Mouse (Mus musculus) forebrain, embryonic 14.5 days (tissue): ENCODE measurements at regions not wholly inside any gene's neighbourhood (a gene's known extent, or its start where the extent isn't known, plus 50 kb on each side); places are given as distances from the start of the nearest gene placed in this dataset.

Experiments
- ATAC-seq: fragments of 200-750 bp; cut with Nextera tagmentation; 2 replicates; pipeline ENCODE4 v1.8.0; 2017; ENCODE audit warnings: mild to moderate bottlenecking, moderate library complexity
- DNase-seq: peaks from one replicate; pipeline ENCODE4 v3.0.0-alpha.2; 2015; ENCODE audit warnings: low spot score
- H3K27ac ChIP-seq: fragments of 300-500 bp; sonication (generic); 2 replicates; pipeline ENCODE4 v1.5.1; 2014; ENCODE audit warnings: low read depth, mild to moderate bottlenecking, control low read depth, low read length, moderate library complexity
- H3K27me3 ChIP-seq: fragments of 300-500 bp; sonication (generic); replicated peaks from 2 replicates; pipeline ENCODE4 v1.6.1; 2014; ENCODE audit warnings: low read length, control low read depth, mixed read lengths; ENCODE audit not compliant: control insufficient read depth, insufficient read depth
- H3K36me3 ChIP-seq: fragments of 300-500 bp; sonication (generic); 2 replicates; pipeline ENCODE4 v1.6.1; 2014; ENCODE audit warnings: low read length, control low read depth; ENCODE audit not compliant: control insufficient read depth, insufficient read depth
- H3K4me1 ChIP-seq: fragments of 300-500 bp; sonication (generic); 2 replicates; pipeline ENCODE4 v1.6.1; 2014; ENCODE audit warnings: antibody characterized with exemption, low read length, control low read depth; ENCODE audit not compliant: control insufficient read depth, insufficient read depth
- H3K4me2 ChIP-seq: fragments of 300-500 bp; sonication (generic); 2 replicates; pipeline ENCODE4 v1.6.1; 2014; ENCODE audit warnings: mild to moderate bottlenecking, control low read depth, low read length
- H3K4me3 ChIP-seq: fragments of 300-500 bp; sonication (generic); 2 replicates; pipeline ENCODE4 v1.5.1; 2014; ENCODE audit warnings: low read depth, low read length, control low read depth
- H3K9ac ChIP-seq: fragments of 300-500 bp; sonication (generic); 2 replicates; pipeline ENCODE4 v1.6.1; 2014; ENCODE audit warnings: mild to moderate bottlenecking, low read length, control low read depth, moderate library complexity
- H3K9me3 ChIP-seq: fragments of 300-500 bp; sonication (generic); replicated peaks from 2 replicates; pipeline ENCODE4 v1.6.1; 2016; ENCODE audit warnings: low read length, control low read depth, mixed read lengths; ENCODE audit not compliant: control insufficient read depth
- WGBS: fragments of 180-500 bp; shearing (Covaris S2); extraction: QIAGEN DNeasy Blood & Tissue Kit; methylation state at CpG from one replicate; pipeline ENCODE4 v1.1.7; 2014; 5-methylcytosine and 5-hydroxymethylcytosine counted together

- Histone ChIP-seq H3K4me1 (no peaks in the 10 kb centered on the region), H3K27ac (no peak overlapping the region), H3K9ac (no peak overlapping the region), H3K4me2 (no peak overlapping the region), H3K4me3 (no peak overlapping the region), H3K36me3 (no peaks in the 10 kb centered on the region), H3K9me3 (no peaks in the 10 kb centered on the region), H3K27me3 (no peaks in the 10 kb centered on the region)
- DNase-seq (no peak), ATAC-seq (no peak)
- 94% methylated on average over 1 of the region's 1 CpGs for WGBS
Measured at GRCm38 (mm10) chr2:135525779-135526178, 133.0 kb upstream of the Plcb4 start.

DNA sequence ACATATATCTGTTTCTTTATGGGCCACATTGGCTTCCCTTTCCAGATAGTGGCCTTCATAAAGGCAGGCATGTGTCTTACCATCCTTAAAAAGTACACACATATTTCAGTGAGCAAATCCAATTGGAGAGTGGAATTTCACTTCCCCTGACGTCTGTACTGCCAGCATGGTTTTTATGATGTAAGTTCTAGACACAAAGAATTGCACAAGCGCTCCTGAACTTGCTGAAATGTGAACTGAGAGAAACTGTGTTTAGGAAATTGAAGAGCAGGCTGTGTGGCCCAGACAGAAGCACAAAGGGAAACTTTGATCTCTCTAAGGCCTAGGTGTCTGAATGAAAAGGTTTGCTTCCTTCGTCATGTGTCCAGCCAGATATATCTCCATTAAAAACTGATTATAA is 129.2 kb upstream of the Plcb4 start:
- no peak overlapping the region for H3K4me2 ChIP-seq
- no peaks in the 10 kb centered on the region for H3K27me3 ChIP-seq
- H3K36me3 ChIP-seq = no peaks in the 10 kb centered on the region
- ATAC-seq (no peak), DNase-seq (no peak)
- 77% methylated on average over 3 of the region's 3 CpGs for WGBS
- H3K9me3 ChIP-seq = no peaks in the 10 kb centered on the region
- H3K27ac ChIP-seq = no peak overlapping the region
- no peaks in the 10 kb centered on the region for H3K4me1 ChIP-seq
- H3K4me3 ChIP-seq = no peak overlapping the region
- H3K9ac ChIP-seq = no peak overlapping the region

DNA sequence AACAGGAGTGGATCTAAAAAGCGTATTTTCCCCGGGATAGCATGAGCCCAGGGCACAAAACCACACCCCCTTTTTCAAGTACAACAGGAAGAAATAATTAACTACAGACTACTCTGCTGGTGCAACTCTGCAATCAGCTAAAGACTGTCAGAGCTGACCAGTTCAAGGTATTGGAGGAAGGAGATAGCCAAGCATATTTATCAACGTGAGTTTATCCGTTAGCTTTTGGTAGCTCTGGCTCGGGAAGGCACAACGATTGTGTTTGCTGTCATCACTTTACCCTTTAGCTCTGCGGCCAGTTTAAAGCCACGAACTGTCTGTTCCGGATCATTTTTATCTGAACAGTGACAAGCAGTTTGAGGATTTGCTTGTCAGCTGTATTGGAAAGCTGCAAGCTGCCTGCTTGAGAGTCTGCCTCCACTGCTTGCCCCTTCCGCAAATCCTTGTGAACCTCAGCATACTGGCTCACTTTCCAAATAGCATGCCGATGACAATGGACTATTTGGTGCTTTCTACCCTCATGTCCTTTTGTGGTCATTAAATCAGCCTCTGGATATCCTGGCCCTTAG is 122.4 kb upstream of the Plcb4 start:
- Histone ChIP-seq H3K27ac (no peak overlapping the region), H3K9me3 (no peaks in the 10 kb centered on the region), H3K4me2 (no peak overlapping the region), H3K4me3 (no peak overlapping the region), H3K27me3 (no peaks in the 10 kb centered on the region), H3K9ac (no peak overlapping the region), H3K4me1 (peaks cover 3% of the 10 kb centered on the region; the same call in 1 of the 2 replicates), H3K36me3 (no peaks in the 10 kb centered on the region)
- DNase-seq (no peak), ATAC-seq (no peak)
- 64% methylated on average over 11 of the region's 11 CpGs for WGBS

DNA sequence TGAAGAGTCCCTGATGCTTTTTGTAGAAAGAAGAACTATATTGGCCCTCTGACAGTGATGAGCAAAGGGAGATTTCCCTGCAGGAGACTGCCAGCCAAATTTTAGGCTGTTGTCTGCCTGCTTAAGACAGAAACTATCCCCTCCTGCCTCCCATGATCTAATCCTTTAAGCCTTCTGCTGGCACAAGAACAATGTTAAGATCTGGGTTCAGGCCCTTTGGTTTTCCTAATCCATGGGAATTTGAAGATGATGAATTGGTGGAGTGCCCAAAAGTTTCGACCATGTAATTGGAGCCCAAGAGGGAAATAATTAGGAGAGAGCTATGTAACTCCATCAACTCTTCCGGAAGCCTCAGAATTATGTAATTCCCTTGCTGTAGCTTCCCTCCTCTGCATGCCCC is 120.8 kb upstream of the Plcb4 start:
- no peaks in the 10 kb centered on the region for H3K9me3 ChIP-seq
- DNase-seq = peak; percentile 52
- WGBS = 4% methylated on average over 2 of the region's 2 CpGs
- H3K9ac ChIP-seq = no peak overlapping the region
- H3K27ac ChIP-seq = no peak overlapping the region
- H3K4me1 ChIP-seq = peaks cover 4% of the 10 kb centered on the region; the same call in 1 of the 2 replicates
- H3K4me3 ChIP-seq = no peak overlapping the region
- no peak overlapping the region for H3K4me2 ChIP-seq
- ATAC-seq = no peak
- H3K27me3 ChIP-seq = no peaks in the 10 kb centered on the region
- no peaks in the 10 kb centered on the region for H3K36me3 ChIP-seq

GRCm38 (mm10) chr2:135541058-135541457 is 117.8 kb upstream of the Plcb4 start:
- Histone ChIP-seq H3K36me3 (no peaks in the 10 kb centered on the region), H3K4me2 (no peak overlapping the region), H3K27me3 (no peaks in the 10 kb centered on the region), H3K9me3 (no peaks in the 10 kb centered on the region), H3K4me3 (no peak overlapping the region), H3K4me1 (peaks cover 4% of the 10 kb centered on the region; the same call in 1 of the 2 replicates), H3K27ac (peak overlapping the region; percentile 39; the same call in 1 of the 2 replicates), H3K9ac (no peak overlapping the region)
- WGBS = 22% methylated on average over 2 of the region's 2 CpGs
- DNase-seq (peak; percentile 97), ATAC-seq (peak; percentile 96)

GRCm38 (mm10) chr2:135541930-135542329 is 116.9 kb upstream of the Plcb4 start:
- DNase-seq (peak; percentile 41), ATAC-seq (no peak)
- Histone ChIP-seq H3K27me3 (no peaks in the 10 kb centered on the region), H3K4me3 (no peak overlapping the region), H3K4me1 (peaks cover 4% of the 10 kb centered on the region; the same call in 1 of the 2 replicates), H3K4me2 (no peak overlapping the region), H3K36me3 (no peaks in the 10 kb centered on the region), H3K9me3 (no peaks in the 10 kb centered on the region), H3K9ac (no peak overlapping the region), H3K27ac (no peak overlapping the region)

GRCm38 (mm10) chr2:135544882-135545281 is 113.9 kb upstream of the Plcb4 start:
- Histone ChIP-seq H3K27me3 (no peaks in the 10 kb centered on the region), H3K9me3 (no peaks in the 10 kb centered on the region), H3K36me3 (no peaks in the 10 kb centered on the region), H3K4me3 (no peak overlapping the region), H3K27ac (no peak overlapping the region), H3K4me1 (0 out of 2 replicates have a peak, but pooled peaks cover 4% of the 10 kb centered on the region), H3K4me2 (no peak overlapping the region), H3K9ac (no peak overlapping the region)
- DNase-seq (no peak), ATAC-seq (no peak)

GRCm38 (mm10) chr2:135547966-135548365 is 110.8 kb upstream of the Plcb4 start:
- DNase-seq (no peak), ATAC-seq (no peak)
- Histone ChIP-seq H3K4me2 (no peak overlapping the region), H3K4me3 (no peak overlapping the region), H3K9me3 (no peaks in the 10 kb centered on the region), H3K27ac (no peak overlapping the region), H3K4me1 (no peaks in the 10 kb centered on the region), H3K27me3 (no peaks in the 10 kb centered on the region), H3K36me3 (no peaks in the 10 kb centered on the region), H3K9ac (no peak overlapping the region)
- WGBS = 86% methylated on average over 3 of the region's 3 CpGs

DNA sequence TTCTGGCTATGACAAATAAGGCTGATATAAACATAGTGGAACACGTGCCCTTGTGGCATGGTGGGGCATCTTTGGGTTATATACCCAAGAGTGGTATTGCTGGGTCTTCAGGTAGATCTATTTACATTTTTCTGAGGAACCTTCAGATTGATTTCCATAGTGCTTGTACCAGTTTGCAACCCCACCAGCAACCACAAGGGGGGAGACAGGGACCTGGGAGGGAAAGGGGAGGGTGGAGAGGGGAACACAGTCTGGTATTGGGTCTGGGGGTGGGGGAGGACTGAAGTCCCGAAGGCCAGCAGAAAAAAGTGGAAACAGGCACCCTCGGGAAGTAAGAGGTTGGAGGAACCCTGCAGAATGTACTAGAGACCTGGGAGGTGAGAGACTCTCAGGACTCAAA is 105.8 kb upstream of the Plcb4 start:
- H3K36me3 ChIP-seq = no peaks in the 10 kb centered on the region
- no peaks in the 10 kb centered on the region for H3K9me3 ChIP-seq
- H3K9ac ChIP-seq = no peak overlapping the region
- DNase-seq = no peak
- H3K4me1 ChIP-seq = no peaks in the 10 kb centered on the region
- 64% methylated on average over 3 of the region's 3 CpGs for WGBS
- H3K4me2 ChIP-seq = no peak overlapping the region
- no peak overlapping the region for H3K4me3 ChIP-seq
- no peak for ATAC-seq
- H3K27ac ChIP-seq = no peak overlapping the region
- no peaks in the 10 kb centered on the region for H3K27me3 ChIP-seq
